Mouse (Mus musculus) thymus, adult 2 months (tissue): ENCODE results near the gene Ralbp1. TPM values are rescaled to one million over a fixed set of nuclear protein-coding genes. Genes with fewer than 3 reads are reported as not detected.

ENCODE experiments used
- DNase-seq: peaks from one replicate; pipeline ENCODE4 v3.0.0; 2021
- H3K27ac ChIP-seq: fragments of 200-500 bp; 2 replicates; pipeline ENCODE4 v1.5.1; 2012; ENCODE audit warnings: low read length, control low read depth; ENCODE audit not compliant: control insufficient read depth, insufficient read depth
- H3K27me3 ChIP-seq: fragments of 200-500 bp; 2 replicates; pipeline ENCODE4 v1.6.1; 2012; ENCODE audit warnings: mild to moderate bottlenecking, low read length, moderate library complexity, mixed read lengths; ENCODE audit not compliant: control insufficient read depth, insufficient read depth
- H3K36me3 ChIP-seq: fragments of 200-500 bp; 2 replicates; pipeline ENCODE4 v1.6.1; 2012; ENCODE audit warnings: mild to moderate bottlenecking, low read length, moderate library complexity; ENCODE audit not compliant: control insufficient read depth, insufficient read depth
- H3K4me1 ChIP-seq: fragments of 200-500 bp; replicated peaks from 2 replicates; pipeline ENCODE4 v1.6.1; 2012; ENCODE audit warnings: low read length; ENCODE audit not compliant: control insufficient read depth, insufficient read depth
- H3K4me3 ChIP-seq: fragments of 200-500 bp; 2 replicates; pipeline ENCODE4 v1.5.1; 2012; ENCODE audit warnings: mild to moderate bottlenecking, low read length, control low read depth, moderate library complexity; ENCODE audit not compliant: control insufficient read depth, insufficient read depth
- CTCF ChIP-seq: fragments of 200-500 bp; IDR thresholded peaks from 2 replicates; pipeline ENCODE4 v1.5.1; 2012; ENCODE audit warnings: mild to moderate bottlenecking, control low read depth, low read length, moderate library complexity, borderline replicate concordance; ENCODE audit not compliant: control insufficient read depth, poor library complexity, insufficient read depth; ENCODE audit errors: extremely low read depth
- POLR2A ChIP-seq: fragments of 200-500 bp; IDR thresholded peaks from 2 replicates; pipeline ENCODE4 v1.6.1; 2012; ENCODE audit warnings: mild to moderate bottlenecking, low read length, control low read depth, moderate library complexity; ENCODE audit not compliant: control insufficient read depth, poor library complexity, insufficient read depth; ENCODE audit errors: extremely low read depth
- WGBS: fragments of 180-500 bp; shearing (Covaris S2); methylation state at CpG from one replicate; pipeline ENCODE4 v1.1.7; 2018; 5-methylcytosine and 5-hydroxymethylcytosine counted together
- polyA plus RNA-seq: library from polyadenylated mRNA; depleted of rRNA; stranded (reverse); fragments of >200 nt; gene quantifications from 2 replicates; pipeline ENCODE4 v1.2.3, GENCODE M21; 2012

Ralbp1 gene
- polyA plus RNA-seq, 1 experiment: 47.6 TPM

GRCm38 (mm10) chr17:65911285-65912069, 25.9 kb upstream of the Ralbp1 start:
- Histone ChIP-seq H3K4me3 (no peak overlapping the region), H3K27me3 (no peaks in the 10 kb centered on the region), H3K4me1 (peaks cover 3% of the 10 kb centered on the region), H3K27ac (no peak overlapping the region), H3K36me3 (no peaks in the 10 kb centered on the region)
- no peak for DNase-seq
- no peak for TF ChIP-seq POLR2A
- no peak for TF ChIP-seq CTCF
- WGBS: 94% methylated on average over 15 of the region's 15 CpGs

- Histone ChIP-seq H3K4me3 (no peak overlapping the region), H3K36me3 (no peaks in the 10 kb centered on the region), H3K27me3 (no peaks in the 10 kb centered on the region), H3K27ac (no peak overlapping the region), H3K4me1 (peaks cover 3% of the 10 kb centered on the region)
- no peak for DNase-seq
- TF ChIP-seq POLR2A (no peak), CTCF (no peak)
Observed at GRCm38 (mm10) chr17:65908270-65908669, 22.7 kb upstream of the Ralbp1 start.

- TF ChIP-seq CTCF (no peak), POLR2A (no peak)
- 6% methylated on average over 11 of the region's 11 CpGs for WGBS
- Histone ChIP-seq H3K4me1 (peaks cover 3% of the 10 kb centered on the region), H3K36me3 (no peaks in the 10 kb centered on the region), H3K27me3 (no peaks in the 10 kb centered on the region), H3K4me3 (peak overlapping the region; percentile 59), H3K27ac (peak overlapping the region; percentile 76; the same call in 1 of the 2 replicates)
- DNase-seq: peak; percentile 54
Observed at GRCm38 (mm10) chr17:65906895-65907401, 21.4 kb upstream of the Ralbp1 start.

- Histone ChIP-seq H3K27ac (peak overlapping the region; percentile 68; the same call in 1 of the 2 replicates), H3K4me1 (peaks cover 3% of the 10 kb centered on the region), H3K27me3 (no peaks in the 10 kb centered on the region), H3K36me3 (no peaks in the 10 kb centered on the region), H3K4me3 (peak overlapping the region; percentile 59)
- DNase-seq: no peak
- TF ChIP-seq POLR2A (no peak), CTCF (no peak)
- WGBS: 14% methylated on average over 12 of the region's 12 CpGs
Observed at GRCm38 (mm10) chr17:65906313-65906894, 20.8 kb upstream of the Ralbp1 start.

- H3K27ac ChIP-seq: no peak overlapping the region
- H3K4me1 ChIP-seq: peaks cover 3% of the 10 kb centered on the region
- no peaks in the 10 kb centered on the region for H3K36me3 ChIP-seq
- no peaks in the 10 kb centered on the region for H3K27me3 ChIP-seq
- TF ChIP-seq POLR2A (no peak), CTCF (no peak)
- 93% methylated on average over 14 of the region's 14 CpGs for WGBS
- no peak for DNase-seq
- no peak overlapping the region for H3K4me3 ChIP-seq
Observed at GRCm38 (mm10) chr17:65905241-65905640, 19.6 kb upstream of the Ralbp1 start.

GRCm38 (mm10) chr17:65903826-65904225, 18.2 kb upstream of the Ralbp1 start:
- no peak for DNase-seq
- Histone ChIP-seq H3K36me3 (no peaks in the 10 kb centered on the region), H3K4me1 (peaks cover 3% of the 10 kb centered on the region), H3K27me3 (no peaks in the 10 kb centered on the region), H3K27ac (no peak overlapping the region), H3K4me3 (no peak overlapping the region)
- WGBS: 98% methylated on average over 8 of the region's 8 CpGs
- TF ChIP-seq POLR2A (no peak), CTCF (no peak)

GRCm38 (mm10) chr17:65903011-65903410, 17.4 kb upstream of the Ralbp1 start:
- DNase-seq: no peak
- no peaks in the 10 kb centered on the region for H3K27me3 ChIP-seq
- no peak overlapping the region for H3K4me3 ChIP-seq
- WGBS: 100% methylated on average over 1 of the region's 1 CpGs
- TF ChIP-seq CTCF (no peak), POLR2A (no peak)
- peaks cover 3% of the 10 kb centered on the region for H3K4me1 ChIP-seq
- H3K36me3 ChIP-seq: no peaks in the 10 kb centered on the region
- H3K27ac ChIP-seq: no peak overlapping the region
